Mouse (Mus musculus) bone marrow, adult 2 months (tissue): Measurements from ENCODE around the gene Tkt. TPM values are rescaled to one million over a fixed set of nuclear protein-coding genes. Genes with fewer than 3 reads are reported as not detected.
A peak's percentile ranks its signal among the peaks of the same experiment; 100 is the strongest.
"Not testable (repeated sequence)": the region's sequence is repeated elsewhere in the genome, so short reads cannot be mapped to it uniquely, and the experiment has no call there.

ENCODE experiments used
- H3K27ac ChIP-seq: fragments of 200-500 bp; 2 replicates; pipeline ENCODE4 v1.5.1; 2012; ENCODE audit warnings: low read depth, mild to moderate bottlenecking, control low read depth, inconsistent platforms, low read length; ENCODE audit not compliant: control insufficient read depth, poor library complexity, insufficient read depth
- H3K4me1 ChIP-seq: fragments of 200-500 bp; 2 replicates; pipeline ENCODE4 v1.6.1; 2011; ENCODE audit warnings: low read length; ENCODE audit not compliant: control insufficient read depth, insufficient read depth
- H3K4me3 ChIP-seq: fragments of 200-500 bp; replicated peaks from 2 replicates; pipeline ENCODE3; 2011; ENCODE audit warnings: mild to moderate bottlenecking, low read depth, low read length, control low read depth; ENCODE audit not compliant: control insufficient read depth
- CTCF ChIP-seq: fragments of 200-500 bp; IDR thresholded peaks from 2 replicates; pipeline ENCODE4 v1.5.1; 2011; ENCODE audit warnings: low read length, control low read depth; ENCODE audit not compliant: control insufficient read depth, insufficient read depth
- POLR2A ChIP-seq: fragments of 200-500 bp; IDR thresholded peaks from 2 replicates; pipeline ENCODE4 v1.6.1; 2011; ENCODE audit warnings: low read depth, mild to moderate bottlenecking, control low read depth, low read length, borderline replicate concordance; ENCODE audit not compliant: control insufficient read depth
- WGBS: fragments of 180-500 bp; shearing (Covaris S2); methylation state at CpG from one replicate; pipeline ENCODE4 v1.1.7; 2018; 5-methylcytosine and 5-hydroxymethylcytosine counted together
- polyA plus RNA-seq: library from polyadenylated mRNA; stranded (reverse); fragments of >200 nt; gene quantifications from 2 replicates; pipeline ENCODE4 v1.2.4, GENCODE M21; 2011; ENCODE audit warnings: low replicate concordance; ENCODE audit not compliant: missing spikeins, insufficient read depth, insufficient read length

Tkt gene
- polyA plus RNA-seq, 1 experiment: 665 TPM

DNA sequence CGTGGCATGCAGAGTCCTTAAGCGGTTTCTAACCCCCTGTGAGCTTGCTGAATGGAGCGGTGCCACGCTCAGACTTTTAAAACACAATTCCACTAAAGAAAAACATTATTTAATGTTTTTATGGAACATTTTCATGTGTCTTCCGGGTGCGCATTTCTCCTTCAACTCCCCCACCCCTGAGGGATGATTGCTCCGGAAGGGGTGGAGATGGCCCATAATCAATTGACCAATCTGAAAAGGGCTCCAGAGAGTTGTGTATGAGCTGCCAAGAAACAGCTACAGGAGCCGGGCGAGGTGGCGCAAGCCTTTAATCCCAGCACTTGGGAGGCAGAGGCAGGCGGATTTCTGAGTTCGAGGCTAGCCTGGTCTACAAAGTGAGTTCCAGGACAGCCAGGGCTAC lies 18.7 kb upstream of the Tkt start:
- H3K27ac ChIP-seq: no peak overlapping the region
- no peaks in the 10 kb centered on the region; the same call in 1 of the 2 replicates for H3K4me1 ChIP-seq
- no peak overlapping the region for H3K4me3 ChIP-seq
- no peak for TF ChIP-seq CTCF
- TF ChIP-seq POLR2A: no peak
- 91% methylated on average over 12 of the region's 12 CpGs for WGBS

DNA sequence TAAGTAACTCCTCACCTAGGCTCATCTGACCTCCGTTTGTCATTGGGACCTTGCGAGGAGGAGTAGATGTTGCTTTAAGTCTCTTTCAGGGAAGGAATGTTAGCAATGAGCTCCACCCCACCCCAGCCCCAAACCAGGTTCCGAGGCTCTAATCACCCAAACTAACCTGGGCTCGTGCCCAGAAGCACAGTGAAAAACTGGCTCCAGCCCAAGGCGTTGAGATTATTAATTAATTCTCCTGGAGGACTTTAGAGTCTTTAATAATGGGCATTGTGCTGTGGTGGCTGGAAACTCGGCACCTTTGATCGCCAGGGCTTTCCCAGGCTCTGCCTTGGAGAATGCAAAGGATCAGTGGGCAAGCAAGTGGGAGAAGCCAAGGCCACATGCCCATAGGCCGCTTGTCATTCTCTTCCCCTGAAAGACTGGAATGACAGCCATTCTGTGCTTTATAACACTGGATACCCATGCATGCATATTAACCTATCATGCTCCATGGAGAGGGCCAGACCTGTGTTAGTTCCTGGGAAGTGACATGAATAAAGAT lies 17.4 kb upstream of the Tkt start:
- WGBS: 80% methylated on average over 8 of the region's 8 CpGs
- TF ChIP-seq POLR2A (no peak), CTCF (no peak)
- Histone ChIP-seq H3K27ac (no peak overlapping the region), H3K4me3 (no peak overlapping the region), H3K4me1 (no peaks in the 10 kb centered on the region; the same call in 1 of the 2 replicates)

DNA sequence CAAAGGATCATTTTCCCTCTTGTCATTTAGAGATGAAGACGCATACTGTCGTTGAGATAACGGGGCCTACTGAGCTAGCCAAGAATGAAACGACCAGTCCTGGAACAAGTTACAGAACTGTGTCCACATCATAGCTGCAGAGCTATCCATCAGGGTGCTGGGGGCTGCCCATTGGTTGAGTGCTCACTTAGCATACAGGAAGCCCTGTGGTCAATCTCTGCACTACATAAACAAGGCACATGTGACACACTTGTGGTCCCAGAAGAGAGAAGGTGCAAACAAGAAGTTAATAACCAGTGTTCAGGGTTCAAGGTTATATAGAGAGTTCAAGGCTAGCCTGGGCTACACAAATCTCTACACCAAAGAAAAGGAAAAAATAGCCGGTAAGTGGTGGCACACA lies 16.7 kb upstream of the Tkt start:
- WGBS: 76% methylated on average over 5 of the region's 5 CpGs
- Histone ChIP-seq H3K4me3 (no peak overlapping the region), H3K4me1 (no peaks in the 10 kb centered on the region), H3K27ac (no peak overlapping the region)
- TF ChIP-seq CTCF (no peak), POLR2A (no peak)

DNA sequence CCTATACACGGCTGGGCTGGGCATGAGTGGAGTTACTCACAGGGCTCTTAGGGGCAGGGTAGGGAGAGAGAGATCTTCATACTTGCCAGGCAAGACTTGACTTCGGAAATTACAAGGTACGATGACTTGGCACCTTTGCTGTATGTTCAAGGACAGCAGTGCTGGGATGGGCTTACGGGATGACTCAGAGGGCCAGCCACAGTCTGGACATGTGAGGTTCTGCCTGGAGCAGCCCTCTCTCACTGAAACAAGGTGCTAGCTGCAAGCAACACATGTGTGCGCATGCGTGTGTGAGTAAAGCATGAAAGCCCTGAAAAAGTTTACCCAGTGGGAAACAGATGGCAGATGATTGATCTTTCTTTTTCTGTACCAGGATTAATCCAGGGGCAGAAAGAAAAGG lies 16.3 kb upstream of the Tkt start:
- 80% methylated on average over 6 of the region's 6 CpGs for WGBS
- Histone ChIP-seq H3K4me1 (no peaks in the 10 kb centered on the region), H3K4me3 (no peak overlapping the region), H3K27ac (no peak overlapping the region)
- TF ChIP-seq CTCF: no peak

DNA sequence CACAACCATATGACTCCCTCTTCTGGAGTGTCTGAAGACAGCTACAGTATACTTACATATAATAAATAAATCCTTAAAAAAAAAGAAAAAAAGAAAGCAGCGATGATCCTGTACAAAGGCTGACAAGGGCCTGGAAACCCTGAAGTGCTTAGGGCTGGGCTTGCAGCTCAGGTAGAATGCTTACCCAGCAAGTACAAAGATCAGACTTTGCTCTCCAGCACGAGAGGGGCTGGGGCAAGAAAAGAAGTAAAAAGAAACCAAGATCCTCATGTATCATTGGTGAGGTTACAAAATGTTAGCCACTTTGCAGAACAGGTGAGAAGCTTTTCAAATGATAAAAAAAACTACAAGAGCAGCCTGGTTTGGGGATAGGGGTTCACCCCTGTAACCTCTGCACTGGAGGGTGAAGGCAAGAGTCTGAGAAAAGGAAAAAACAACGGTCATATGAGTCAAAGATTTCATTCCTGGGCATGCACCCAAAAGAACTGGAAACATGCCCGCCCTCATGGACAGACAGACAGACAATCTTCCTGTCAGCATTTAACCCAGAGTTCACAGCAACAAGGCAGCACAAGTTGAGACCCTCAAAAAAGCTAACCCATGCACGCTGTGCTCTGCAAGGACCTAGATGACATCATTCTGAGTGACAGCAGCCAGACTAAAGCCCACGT lies 14.2 kb upstream of the Tkt start:
- no peak overlapping the region for H3K27ac ChIP-seq
- WGBS: 57% methylated on average over 6 of the region's 6 CpGs
- no peaks in the 10 kb centered on the region for H3K4me1 ChIP-seq
- no peak overlapping the region for H3K4me3 ChIP-seq
- no peak for TF ChIP-seq POLR2A
- TF ChIP-seq CTCF: no peak

DNA sequence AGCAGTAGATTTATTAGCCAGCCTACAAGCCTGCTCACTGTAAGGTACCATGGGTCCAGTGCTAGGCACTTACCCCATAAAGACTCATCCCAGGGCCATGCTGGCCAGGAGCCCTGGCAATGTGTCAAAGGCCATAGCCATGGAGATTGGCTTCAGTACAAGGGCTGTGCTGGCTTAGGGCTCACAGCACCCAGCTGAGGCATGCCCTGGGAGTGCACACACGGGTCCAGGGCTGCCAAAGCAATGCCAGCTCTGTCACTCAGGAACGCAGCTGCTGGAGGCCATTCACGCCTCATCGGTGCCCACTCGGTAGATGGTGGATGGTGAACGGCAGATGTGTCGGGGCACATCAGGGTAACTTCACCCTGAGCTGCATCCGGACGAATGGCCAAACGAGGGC lies 6.6 kb upstream of the Tkt start:
- TF ChIP-seq CTCF: no peak
- Histone ChIP-seq H3K4me3 (no peak overlapping the region), H3K27ac (no peak overlapping the region), H3K4me1 (no peaks in the 10 kb centered on the region)
- WGBS: 84% methylated on average over 10 of the region's 10 CpGs

DNA sequence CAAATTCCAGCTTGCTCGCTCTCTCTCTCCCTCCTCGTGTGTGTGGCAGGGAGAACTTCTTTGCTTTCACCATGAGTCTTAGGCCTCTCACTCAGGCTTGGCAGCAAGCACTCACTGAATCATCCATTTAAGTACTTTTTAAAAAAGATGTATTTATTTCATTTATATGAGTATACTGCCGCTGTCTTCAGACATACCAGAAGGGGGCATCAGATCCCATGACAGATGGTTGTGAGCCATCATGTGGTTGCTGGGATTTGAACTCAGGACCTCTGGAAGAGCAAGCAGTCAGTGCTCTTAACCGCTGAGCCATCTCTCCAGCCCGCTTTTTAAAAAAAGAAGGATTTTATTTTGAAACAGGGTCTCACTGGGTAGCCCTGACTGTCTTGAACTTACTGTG lies 4.8 kb upstream of the Tkt start:
- WGBS: 89% methylated on average over 5 of the region's 5 CpGs
- not testable (repeated sequence) for H3K4me3 ChIP-seq, H3K4me1 ChIP-seq, H3K27ac ChIP-seq

DNA sequence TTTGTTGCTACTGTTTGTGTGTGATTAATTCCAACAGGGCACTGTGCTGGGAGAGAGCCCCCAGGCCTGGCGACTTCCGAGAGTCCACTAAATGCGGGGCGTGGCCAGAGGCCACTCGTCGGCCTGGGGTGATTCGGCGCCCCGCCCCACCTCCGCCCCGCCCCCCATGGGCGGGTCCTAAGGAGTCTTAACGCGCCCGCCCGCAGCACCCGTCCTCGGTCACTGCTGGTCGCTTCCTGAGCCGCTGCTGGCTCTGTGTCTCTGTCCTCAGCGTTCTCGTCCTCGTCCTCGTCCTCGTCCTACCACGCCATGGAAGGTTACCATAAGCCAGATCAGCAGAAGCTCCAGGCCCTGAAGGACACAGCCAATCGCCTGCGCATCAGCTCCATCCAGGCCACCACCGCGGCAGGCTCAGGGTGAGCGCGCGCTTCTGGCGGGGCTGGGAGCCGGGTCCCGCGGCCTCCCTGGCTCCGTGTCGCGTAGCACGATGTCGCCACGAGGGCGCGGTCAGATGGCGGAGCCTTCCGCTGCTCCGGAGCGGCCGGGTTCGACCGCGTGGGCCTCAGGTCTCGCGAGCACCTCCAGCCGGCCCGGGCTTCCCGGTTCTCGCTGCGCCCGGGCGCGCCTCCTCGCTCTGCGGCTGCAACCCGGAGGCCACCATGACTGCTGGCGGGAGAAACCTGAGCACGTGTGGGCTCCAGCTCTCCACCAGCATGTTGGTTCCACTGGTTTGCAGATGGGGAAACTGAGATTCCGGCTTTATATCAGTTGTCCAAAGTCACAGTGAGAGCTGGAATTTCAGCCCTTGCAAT lies 1.0 kb downstream of the Tkt start:
- Histone ChIP-seq H3K4me3 (peak overlapping the region; percentile 93), H3K27ac (peak overlapping the region; percentile 95), H3K4me1 (no peaks in the 10 kb centered on the region; the same call in 1 of the 2 replicates)
- WGBS: under 1% methylated on average over 67 of the region's 69 CpGs
- peak; percentile 98 for TF ChIP-seq POLR2A
- TF ChIP-seq CTCF: no peak

DNA sequence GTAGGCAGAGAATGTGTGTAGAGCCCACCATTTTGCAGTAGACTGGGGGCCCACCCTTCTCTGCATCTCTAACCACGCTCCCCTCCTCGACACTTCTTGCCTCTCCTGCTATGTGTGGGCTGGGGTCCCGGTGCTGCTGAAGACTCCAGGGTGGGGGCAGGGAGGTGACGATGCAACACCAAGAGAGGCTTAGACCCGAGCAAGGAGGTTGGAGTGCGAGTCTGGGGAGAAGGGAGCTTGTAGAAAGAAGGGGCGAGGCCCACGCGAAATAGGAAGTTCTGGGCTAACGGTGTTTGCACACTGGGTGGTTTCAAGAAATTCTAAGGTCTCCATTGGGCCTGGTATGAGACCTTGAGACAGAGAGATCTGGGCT lies 1.6 kb downstream of the Tkt start:
- peak overlapping the region; percentile 95 for H3K27ac ChIP-seq
- no peak for TF ChIP-seq POLR2A
- TF ChIP-seq CTCF: no peak
- H3K4me1 ChIP-seq: no peaks in the 10 kb centered on the region; the same call in 1 of the 2 replicates
- H3K4me3 ChIP-seq: peak overlapping the region; percentile 93
- 0% methylated on average over 10 of the region's 10 CpGs for WGBS
